Mouse (Mus musculus) kidney, adult 2 months (tissue): ENCODE measurements around the gene Plxnb3.

Experiments
- CTCF ChIP-seq: fragments of 200-500 bp; conservative IDR thresholded peaks from 2 replicates; pipeline ENCODE4 v1.5.1; 2011; ENCODE audit warnings: low read depth, mild to moderate bottlenecking, control low read depth, low read length, moderate library complexity, mixed read lengths; ENCODE audit not compliant: insufficient read depth, insufficient read length
- POLR2A ChIP-seq: fragments of 200-500 bp; IDR thresholded peaks from one replicate; pipeline ENCODE4 v1.6.1; 2011; ENCODE audit warnings: low read depth, low read length, control low read depth

DNA sequence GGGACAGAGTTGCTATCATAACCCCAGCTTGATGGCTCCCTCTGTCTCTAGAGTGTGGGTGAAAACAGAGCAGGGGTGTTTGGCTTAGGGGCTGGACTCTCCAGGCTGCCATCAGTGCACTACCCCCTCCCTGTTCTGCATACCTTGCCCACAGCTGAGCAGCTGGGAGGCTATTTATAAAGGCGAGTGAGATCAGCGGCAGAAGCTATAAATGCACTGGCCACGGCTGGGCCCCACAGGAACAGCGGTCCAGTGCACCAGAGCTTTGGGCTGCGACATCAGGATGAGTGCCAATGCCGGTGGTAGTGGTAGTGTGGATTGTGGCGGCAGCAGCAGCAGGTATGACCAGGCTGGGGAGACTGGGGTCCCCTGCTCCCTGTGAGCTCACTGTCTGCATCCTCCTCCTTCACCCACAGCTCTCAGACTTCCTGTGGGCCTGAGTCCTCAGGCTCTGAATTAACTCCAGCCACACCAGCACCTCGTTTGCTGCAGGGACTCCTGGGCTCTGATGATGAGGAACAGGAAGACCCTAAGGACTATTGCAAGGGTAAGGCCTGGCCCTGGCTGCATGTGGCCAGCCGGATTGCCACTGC is 17.4 kb downstream of the Plxnb3 start, which contains the start of gene Srpk3:
- TF ChIP-seq POLR2A (no peak), CTCF (no peak)
